Mouse (Mus musculus) liver, embryonic 16.5 days (tissue): ENCODE measurements around the gene Llgl1. TPM values are rescaled to one million over a fixed set of nuclear protein-coding genes. Genes with fewer than 3 reads are reported as not detected.

Source experiments
- ATAC-seq: fragments of 200-750 bp; cut with Nextera tagmentation; 2 replicates; pipeline ENCODE4 v1.8.0; 2017; ENCODE audit warnings: low read depth, mild to moderate bottlenecking, moderate number of reproducible peaks, moderate library complexity
- H3K27ac ChIP-seq: fragments of 300-500 bp; sonication (generic); 2 replicates; pipeline ENCODE4 v1.5.1; 2014; ENCODE audit warnings: mild to moderate bottlenecking, low read length
- H3K27me3 ChIP-seq: fragments of 300-500 bp; sonication (generic); 2 replicates; pipeline ENCODE4 v1.6.1; 2014; ENCODE audit warnings: low read depth, low read length, mixed read lengths; ENCODE audit not compliant: control insufficient read depth, insufficient read depth
- H3K36me3 ChIP-seq: fragments of 300-500 bp; sonication (generic); 2 replicates; pipeline ENCODE4 v1.6.1; 2014; ENCODE audit warnings: mild to moderate bottlenecking; ENCODE audit not compliant: control insufficient read depth, insufficient read depth
- H3K4me1 ChIP-seq: fragments of 300-500 bp; sonication (generic); 2 replicates; pipeline ENCODE4 v1.6.1; 2014; ENCODE audit warnings: low read depth, low read length, mixed read lengths; ENCODE audit not compliant: control insufficient read depth
- H3K4me2 ChIP-seq: fragments of 300-500 bp; sonication (generic); 2 replicates; pipeline ENCODE4 v1.6.1; 2014; ENCODE audit warnings: low read depth, low read length, mixed read lengths
- H3K4me3 ChIP-seq: fragments of 300-500 bp; sonication (generic); 2 replicates; pipeline ENCODE4 v1.5.1; 2014; ENCODE audit warnings: low read depth, mild to moderate bottlenecking, low read length
- H3K9ac ChIP-seq: fragments of 300-500 bp; sonication (generic); 2 replicates; pipeline ENCODE4 v1.6.1; 2014; ENCODE audit warnings: low read depth, low read length
- H3K9me3 ChIP-seq: fragments of 300-500 bp; sonication (generic); replicated peaks from 2 replicates; pipeline ENCODE4 v1.6.1; 2016; ENCODE audit warnings: low read length; ENCODE audit not compliant: control insufficient read depth
- WGBS: fragments of 180-500 bp; shearing (Covaris S2); extraction: QIAGEN DNeasy Blood & Tissue Kit; methylation state at CpG from one replicate; pipeline ENCODE4 v1.1.7; 2014; ENCODE audit not compliant: insufficient replicate concordance; 5-methylcytosine and 5-hydroxymethylcytosine counted together
- polyA plus RNA-seq: library from polyadenylated mRNA; unstranded; fragments of >200 nt; fragmentation: Nextera tagmentation; extraction: Ambion mirVana; gene quantifications from 2 replicates; pipeline ENCODE4 v1.2.1, GENCODE M21; 2015

Llgl1 gene
- polyA plus RNA-seq, 1 experiment from 2014 or later = 14.5 TPM

- Histone ChIP-seq H3K4me1 (peaks cover 11% of the 10 kb centered on the region), H3K9ac (no peak overlapping the region), H3K4me3 (no peak overlapping the region), H3K4me2 (no peak overlapping the region), H3K27ac (no peak overlapping the region), H3K9me3 (no peaks in the 10 kb centered on the region), H3K36me3 (peaks cover 27% of the 10 kb centered on the region), H3K27me3 (no peaks in the 10 kb centered on the region)
- whole genome bisulfite sequencing = 73% methylated on average over 3 of the region's 3 CpGs
- ATAC-seq = no peak
Measured at GRCm38 (mm10) chr11:60705255-60705654, 5.7 kb downstream of the Llgl1 start.

GRCm38 (mm10) chr11:60706076-60706475 lies 6.6 kb downstream of the Llgl1 start:
- peaks cover 32% of the 10 kb centered on the region for H3K36me3 ChIP-seq
- H3K9ac ChIP-seq = no peak overlapping the region
- H3K9me3 ChIP-seq = no peaks in the 10 kb centered on the region
- H3K4me1 ChIP-seq = peaks cover 3% of the 10 kb centered on the region
- no peak overlapping the region for H3K27ac ChIP-seq
- 76% methylated on average over 7 of the region's 7 CpGs for WGBS
- H3K4me3 ChIP-seq = no peak overlapping the region
- no peak for ATAC-seq
- no peak overlapping the region for H3K4me2 ChIP-seq
- no peaks in the 10 kb centered on the region for H3K27me3 ChIP-seq

- H3K27me3 ChIP-seq = no peaks in the 10 kb centered on the region
- no peaks in the 10 kb centered on the region for H3K9me3 ChIP-seq
- no peaks in the 10 kb centered on the region; the same call in none of the 2 replicates for H3K4me1 ChIP-seq
- ATAC-seq = no peak; the same call in 1 of the 2 replicates
- H3K9ac ChIP-seq = no peak overlapping the region
- H3K4me2 ChIP-seq = no peak overlapping the region
- H3K4me3 ChIP-seq = no peak overlapping the region
- H3K27ac ChIP-seq = no peak overlapping the region
- 84% methylated on average over 14 of the region's 14 CpGs for WGBS
- H3K36me3 ChIP-seq = peaks cover 37% of the 10 kb centered on the region
Measured at GRCm38 (mm10) chr11:60706696-60707480, 7.4 kb downstream of the Llgl1 start.

- Histone ChIP-seq H3K4me1 (no peaks in the 10 kb centered on the region; the same call in 1 of the 2 replicates), H3K9ac (no peak overlapping the region), H3K27me3 (no peaks in the 10 kb centered on the region), H3K9me3 (no peaks in the 10 kb centered on the region), H3K27ac (no peak overlapping the region), H3K4me2 (no peak overlapping the region), H3K36me3 (peaks cover 43% of the 10 kb centered on the region), H3K4me3 (no peak overlapping the region)
- WGBS = 61% methylated on average over 3 of the region's 3 CpGs
- no peak for ATAC-seq
Measured at GRCm38 (mm10) chr11:60707672-60708071, 8.1 kb downstream of the Llgl1 start.

GRCm38 (mm10) chr11:60708631-60709030 lies 9.1 kb downstream of the Llgl1 start:
- H3K4me2 ChIP-seq = no peak overlapping the region
- no peak overlapping the region for H3K27ac ChIP-seq
- H3K36me3 ChIP-seq = peaks cover 50% of the 10 kb centered on the region
- 80% methylated on average over 10 of the region's 10 CpGs for WGBS
- no peaks in the 10 kb centered on the region for H3K4me1 ChIP-seq
- no peak overlapping the region for H3K9ac ChIP-seq
- ATAC-seq = no peak
- no peak overlapping the region for H3K4me3 ChIP-seq
- no peaks in the 10 kb centered on the region for H3K27me3 ChIP-seq
- H3K9me3 ChIP-seq = no peaks in the 10 kb centered on the region

GRCm38 (mm10) chr11:60709481-60710465 lies 10.2 kb downstream of the Llgl1 start:
- H3K9me3 ChIP-seq = no peaks in the 10 kb centered on the region
- 86% methylated on average over 45 of the region's 45 CpGs for WGBS

GRCm38 (mm10) chr11:60711218-60711617 lies 11.7 kb downstream of the Llgl1 start:
- no peak for ATAC-seq
- no peak overlapping the region for H3K9ac ChIP-seq
- no peaks in the 10 kb centered on the region for H3K4me1 ChIP-seq
- 84% methylated on average over 17 of the region's 17 CpGs for WGBS
- no peaks in the 10 kb centered on the region for H3K9me3 ChIP-seq
- no peaks in the 10 kb centered on the region for H3K27me3 ChIP-seq
- H3K4me3 ChIP-seq = no peak overlapping the region
- no peak overlapping the region for H3K4me2 ChIP-seq
- peaks cover 49% of the 10 kb centered on the region for H3K36me3 ChIP-seq
- H3K27ac ChIP-seq = no peak overlapping the region

More at GRCm38 (mm10) chr11:60709481-60710465, 10.2 kb downstream of the Llgl1 start:
- Histone ChIP-seq H3K27ac (no peak overlapping the region), H3K4me1 (no peaks in the 10 kb centered on the region), H3K36me3 (peaks cover 54% of the 10 kb centered on the region), H3K4me3 (no peak overlapping the region), H3K27me3 (no peaks in the 10 kb centered on the region), H3K4me2 (no peak overlapping the region), H3K9ac (no peak overlapping the region)
- ATAC-seq = no peak

GRCm38 (mm10) chr11:60712040-60712439 lies 12.5 kb downstream of the Llgl1 start:
- Histone ChIP-seq H3K27me3 (no peaks in the 10 kb centered on the region), H3K36me3 (peaks cover 42% of the 10 kb centered on the region), H3K9me3 (no peaks in the 10 kb centered on the region), H3K9ac (no peak overlapping the region), H3K4me2 (no peak overlapping the region), H3K27ac (no peak overlapping the region), H3K4me3 (no peak overlapping the region), H3K4me1 (no peaks in the 10 kb centered on the region)
- WGBS = 90% methylated on average over 18 of the region's 18 CpGs
- ATAC-seq = no peak
